Mouse (Mus musculus): ENCODE measurements around the gene Rnf7. TPM values are rescaled to one million over a fixed set of nuclear protein-coding genes. Genes with fewer than 3 reads are reported as not detected.
"Not testable (repeated sequence)": the region's sequence is repeated elsewhere in the genome, so short reads cannot be mapped to it uniquely, and the experiment has no call there.

The Rnf7 gene
- polyA plus RNA-seq, 2 experiments = 261 to 341 TPM

GRCm38 (mm10) chr9:96483648-96484047, 5.2 kb upstream of the Rnf7 start:
- H3K9me3 ChIP-seq (ENCODE audit: control insufficient read depth, low read length) = no peaks in the 10 kb centered on the region
- no peak overlapping the region for H3K9ac ChIP-seq (ENCODE audit: low read depth, low read length, severe bottlenecking)
- no peak for TF ChIP-seq POLR2A (IDR thresholded peaks at IDR 0.05; ENCODE audit: borderline replicate concordance, extremely low read depth, insufficient read depth, insufficient read length)
- WGBS = 54% methylated on average over 2 of the region's 2 CpGs
- H3K4me1 ChIP-seq (ENCODE audit: control insufficient read depth, insufficient read depth, low read length) = no peaks in the 10 kb centered on the region
- no peaks in the 10 kb centered on the region for H3K27me3 ChIP-seq (ENCODE audit: control insufficient read depth, insufficient read depth, low read length)
- ATAC-seq (ENCODE audit: low FRiP score, low read depth) (no peak), DNase-seq (ENCODE audit: low spot score) (no peak)
- H3K4me3 ChIP-seq (replicated peaks; ENCODE audit: low read length) = no peak overlapping the region
- H3K36me3 ChIP-seq (ENCODE audit: control insufficient read depth, insufficient read depth, low read length) = no peaks in the 10 kb centered on the region
- no peak overlapping the region for H3K4me2 ChIP-seq (replicated peaks; ENCODE audit: low read depth, low read length, severe bottlenecking)
- H3K27ac ChIP-seq (replicated peaks; ENCODE audit: low read depth, low read length) = no peak overlapping the region

DNA sequence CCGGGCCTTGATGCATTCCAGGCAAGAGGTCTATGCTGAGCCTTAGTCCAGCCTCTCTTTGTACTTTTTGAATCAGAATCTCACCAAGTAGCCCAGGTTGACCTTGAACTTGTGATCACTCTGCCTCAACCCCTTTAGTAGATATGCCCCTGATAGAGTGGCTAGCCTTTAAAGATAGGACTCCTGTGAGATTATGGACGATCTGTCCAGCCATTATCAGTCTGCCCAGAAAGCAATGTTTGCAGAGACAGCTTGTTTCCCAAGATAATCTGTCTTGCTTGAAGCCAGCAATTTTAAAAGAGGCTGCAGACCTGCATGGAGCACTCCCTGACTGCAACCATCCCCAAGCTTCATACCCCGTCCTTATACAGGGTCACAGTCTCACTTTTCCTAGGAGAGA, 4.6 kb upstream of the Rnf7 start:
- TF ChIP-seq POLR2A (IDR thresholded peaks at IDR 0.05; ENCODE audit: borderline replicate concordance, extremely low read depth, insufficient read depth, insufficient read length) = no peak
- no peak overlapping the region for H3K4me2 ChIP-seq (replicated peaks; ENCODE audit: low read depth, low read length, severe bottlenecking)
- no peak overlapping the region for H3K27ac ChIP-seq (replicated peaks; ENCODE audit: low read depth, low read length)
- H3K9me3 ChIP-seq (ENCODE audit: control insufficient read depth, low read length) = no peaks in the 10 kb centered on the region
- no peaks in the 10 kb centered on the region for H3K36me3 ChIP-seq (ENCODE audit: control insufficient read depth, insufficient read depth, low read length)
- 62% methylated on average over 3 of the region's 3 CpGs for WGBS
- ATAC-seq (ENCODE audit: low FRiP score, low read depth) (no peak), DNase-seq (ENCODE audit: low spot score) (no peak)
- no peaks in the 10 kb centered on the region for H3K27me3 ChIP-seq (ENCODE audit: control insufficient read depth, insufficient read depth, low read length)
- no peak overlapping the region for H3K4me3 ChIP-seq (replicated peaks; ENCODE audit: low read length)
- no peak overlapping the region for H3K9ac ChIP-seq (ENCODE audit: low read depth, low read length, severe bottlenecking)
- no peaks in the 10 kb centered on the region for H3K4me1 ChIP-seq (ENCODE audit: control insufficient read depth, insufficient read depth, low read length)

DNA sequence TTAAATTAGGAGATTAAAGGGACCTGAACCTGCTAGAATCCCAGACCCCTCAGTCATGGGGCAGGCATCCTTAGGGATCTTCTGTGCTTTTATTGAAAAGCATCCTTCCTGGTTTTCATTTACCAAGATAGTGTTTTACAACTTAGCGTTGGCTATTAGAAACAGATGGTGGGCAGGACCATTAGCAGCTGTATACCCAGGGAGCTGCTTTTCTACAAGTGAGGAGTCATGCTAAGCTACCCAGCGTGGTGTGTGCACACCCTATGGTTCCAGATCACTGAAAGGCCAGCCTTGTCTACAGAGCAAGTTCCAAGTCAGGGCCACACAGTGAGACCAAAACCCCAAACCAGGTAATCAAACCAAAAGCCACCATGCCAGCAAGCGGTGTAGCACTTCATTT, 6.1 kb downstream of the Rnf7 start:
- Histone ChIP-seq H3K27me3 (ENCODE audit: control insufficient read depth, insufficient read depth, low read length) (no peaks in the 10 kb centered on the region), H3K27ac (replicated peaks; ENCODE audit: low read depth, low read length) (no peak overlapping the region), H3K4me3 (replicated peaks; ENCODE audit: low read length) (no peak overlapping the region), H3K36me3 (ENCODE audit: control insufficient read depth, insufficient read depth, low read length) (peaks cover 55% of the 10 kb centered on the region), H3K9ac (ENCODE audit: low read depth, low read length, severe bottlenecking) (no peak overlapping the region), H3K4me2 (replicated peaks; ENCODE audit: low read depth, low read length, severe bottlenecking) (no peak overlapping the region), H3K4me1 (ENCODE audit: control insufficient read depth, insufficient read depth, low read length) (peaks cover 7% of the 10 kb centered on the region; the same call in 1 of the 2 replicates), H3K9me3 (ENCODE audit: control insufficient read depth, low read length) (no peaks in the 10 kb centered on the region)
- no peak for ATAC-seq (ENCODE audit: low FRiP score, low read depth)
- TF ChIP-seq POLR2A (IDR thresholded peaks at IDR 0.05; ENCODE audit: borderline replicate concordance, extremely low read depth, insufficient read depth, insufficient read length) = no peak
- WGBS = 42% methylated on average over 3 of the region's 3 CpGs
- no peak for DNase-seq (ENCODE audit: low spot score)

DNA sequence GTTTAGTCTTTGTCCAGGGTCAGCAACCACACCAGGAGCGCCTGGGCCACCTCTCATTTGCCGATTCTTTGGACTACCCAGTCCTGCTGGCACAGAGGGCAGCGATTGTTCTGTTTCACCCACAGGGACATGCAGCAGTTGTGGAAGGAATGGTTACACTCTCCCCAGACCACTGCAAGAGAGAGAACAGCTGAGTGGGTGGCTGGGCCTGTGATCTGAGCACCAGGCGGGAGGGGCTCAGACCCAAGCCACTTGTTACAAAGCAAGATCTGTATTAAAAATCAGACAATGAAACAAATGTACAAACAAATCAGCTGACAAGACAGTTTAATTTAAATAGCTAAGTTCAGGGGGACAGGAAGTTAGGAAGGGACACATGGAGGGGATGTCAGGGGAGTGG, 6.8 kb downstream of the Rnf7 start:
- not testable (repeated sequence) for H3K27me3 ChIP-seq (ENCODE audit: control insufficient read depth, insufficient read depth, low read length); DNase-seq (ENCODE audit: low spot score); H3K4me1 ChIP-seq (ENCODE audit: control insufficient read depth, insufficient read depth, low read length); ATAC-seq (ENCODE audit: low FRiP score, low read depth); H3K4me2 ChIP-seq (replicated peaks; ENCODE audit: low read depth, low read length, severe bottlenecking); H3K27ac ChIP-seq (replicated peaks; ENCODE audit: low read depth, low read length); H3K9me3 ChIP-seq (ENCODE audit: control insufficient read depth, low read length); H3K4me3 ChIP-seq (replicated peaks; ENCODE audit: low read length); H3K9ac ChIP-seq (ENCODE audit: low read depth, low read length, severe bottlenecking)
- 94% methylated on average over 4 of the region's 4 CpGs for WGBS
- peaks cover 61% of the 10 kb centered on the region for H3K36me3 ChIP-seq (ENCODE audit: control insufficient read depth, insufficient read depth, low read length)

- DNase-seq (ENCODE audit: low spot score) (no peak), ATAC-seq (ENCODE audit: low FRiP score, low read depth) (no peak)
- no peak overlapping the region for H3K27ac ChIP-seq (replicated peaks; ENCODE audit: low read depth, low read length)
- no peak for TF ChIP-seq POLR2A (IDR thresholded peaks at IDR 0.05; ENCODE audit: borderline replicate concordance, extremely low read depth, insufficient read depth, insufficient read length)
- H3K9me3 ChIP-seq (ENCODE audit: control insufficient read depth, low read length) = no peaks in the 10 kb centered on the region
- no peak overlapping the region for H3K4me2 ChIP-seq (replicated peaks; ENCODE audit: low read depth, low read length, severe bottlenecking)
- WGBS = 91% methylated on average over 8 of the region's 8 CpGs
- no peak overlapping the region for H3K4me3 ChIP-seq (replicated peaks; ENCODE audit: low read length)
- no peaks in the 10 kb centered on the region for H3K4me1 ChIP-seq (ENCODE audit: control insufficient read depth, insufficient read depth, low read length)
- H3K36me3 ChIP-seq (ENCODE audit: control insufficient read depth, insufficient read depth, low read length) = peaks cover 61% of the 10 kb centered on the region
- H3K27me3 ChIP-seq (ENCODE audit: control insufficient read depth, insufficient read depth, low read length) = no peaks in the 10 kb centered on the region
- no peak overlapping the region for H3K9ac ChIP-seq (ENCODE audit: low read depth, low read length, severe bottlenecking)
Observed at GRCm38 (mm10) chr9:96470266-96470974, 8.1 kb downstream of the Rnf7 start.
